Mouse (Mus musculus) intestine, postnatal 0 days (tissue): ENCODE measurements around the gene Slc25a22. TPM values are rescaled to one million over a fixed set of nuclear protein-coding genes. Genes with fewer than 3 reads are reported as not detected.

Experiments used
- ATAC-seq: fragments of 200-750 bp; cut with Nextera tagmentation; 2 replicates; pipeline ENCODE4 v1.8.0; 2017; ENCODE audit warnings: mild to moderate bottlenecking, moderate TSS enrichment, moderate library complexity
- H3K27ac ChIP-seq: fragments of 300-500 bp; sonication (generic); 2 replicates; pipeline ENCODE4 v1.5.1; 2014; ENCODE audit warnings: mild to moderate bottlenecking, low read depth, low read length, moderate library complexity
- H3K27me3 ChIP-seq: fragments of 300-500 bp; sonication (generic); replicated peaks from 2 replicates; pipeline ENCODE4 v1.6.1; 2014; ENCODE audit warnings: low read length, mixed read lengths; ENCODE audit not compliant: control insufficient read depth, insufficient read depth
- H3K36me3 ChIP-seq: fragments of 300-500 bp; sonication (generic); 2 replicates; pipeline ENCODE4 v1.6.1; 2014; ENCODE audit warnings: mild to moderate bottlenecking, moderate library complexity; ENCODE audit not compliant: control insufficient read depth, insufficient read depth
- H3K4me1 ChIP-seq: fragments of 300-500 bp; sonication (generic); replicated peaks from 2 replicates; pipeline ENCODE4 v1.6.1; 2014; ENCODE audit warnings: antibody characterized with exemption, low read length, mixed read lengths; ENCODE audit not compliant: control insufficient read depth, insufficient read depth
- H3K4me2 ChIP-seq: fragments of 300-500 bp; sonication (generic); replicated peaks from 2 replicates; pipeline ENCODE4 v1.6.1; 2014; ENCODE audit warnings: low read depth, mild to moderate bottlenecking, moderate library complexity
- H3K4me3 ChIP-seq: fragments of 300-500 bp; sonication (generic); 2 replicates; pipeline ENCODE4 v1.5.1; 2014; ENCODE audit warnings: low read depth, low read length
- H3K9ac ChIP-seq: fragments of 300-500 bp; sonication (generic); 2 replicates; pipeline ENCODE4 v1.6.1; 2014; ENCODE audit warnings: mild to moderate bottlenecking, low read depth, low read length
- H3K9me3 ChIP-seq: fragments of 300-500 bp; sonication (generic); 2 replicates; pipeline ENCODE4 v1.6.1; 2016; ENCODE audit warnings: mixed run types; ENCODE audit not compliant: control insufficient read depth
- CTCF ChIP-seq: sonication (generic); IDR thresholded peaks from 2 replicates; pipeline ENCODE4 v1.5.1; 2016; ENCODE audit warnings: low read depth, mild to moderate bottlenecking, control low read depth, antibody characterized with exemption, moderate library complexity
- WGBS: fragments of 180-500 bp; shearing (Covaris S2); extraction: QIAGEN DNeasy Blood & Tissue Kit; methylation state at CpG from one replicate; pipeline ENCODE4 v1.1.7; 2014; 5-methylcytosine and 5-hydroxymethylcytosine counted together
- polyA plus RNA-seq: library from polyadenylated mRNA; unstranded; fragments of >200 nt; fragmentation: Nextera tagmentation; extraction: Ambion mirVana; gene quantifications from 2 replicates; pipeline ENCODE4 v1.2.1, GENCODE M21; 2015

Slc25a22 gene
- polyA plus RNA-seq, 1 experiment from 2014 or later = 67.7 TPM

- no peak for TF ChIP-seq CTCF
- Histone ChIP-seq H3K36me3 (peaks cover 24% of the 10 kb centered on the region), H3K9me3 (no peaks in the 10 kb centered on the region), H3K9ac (peak overlapping the region; percentile 66; the same call in 1 of the 2 replicates), H3K27ac (0 out of 2 replicates have a peak overlapping the region, but pooled peaks have one; percentile 57), H3K4me1 (no peaks in the 10 kb centered on the region), H3K27me3 (peaks cover 11% of the 10 kb centered on the region), H3K4me2 (peak overlapping the region; percentile 89), H3K4me3 (peak overlapping the region; percentile 53)
- 19% methylated on average over 5 of the region's 5 CpGs for WGBS
- ATAC-seq = no peak
Measured at GRCm38 (mm10) chr7:141462333-141462821, 24.7 kb upstream of the Slc25a22 start.

- peak overlapping the region; percentile 66 for H3K9ac ChIP-seq
- 2% methylated on average over 58 of the region's 59 CpGs for WGBS
- no peaks in the 10 kb centered on the region for H3K4me1 ChIP-seq
- peaks cover 27% of the 10 kb centered on the region for H3K36me3 ChIP-seq
- no peaks in the 10 kb centered on the region for H3K9me3 ChIP-seq
- TF ChIP-seq CTCF = peak; percentile 57
- H3K27me3 ChIP-seq = peaks cover 11% of the 10 kb centered on the region
- H3K4me2 ChIP-seq = peak overlapping the region; percentile 89
- ATAC-seq = peak; percentile 16; the same call in 1 of the 2 replicates
- H3K4me3 ChIP-seq = peak overlapping the region; percentile 53
- peak overlapping the region; percentile 57; the same call in 1 of the 2 replicates for H3K27ac ChIP-seq
Measured at GRCm38 (mm10) chr7:141461521-141462332, 24.0 kb upstream of the Slc25a22 start.

- peak within 1 kb of the TSS; percentile 89 for H3K4me2 ChIP-seq
- H3K4me1 ChIP-seq = no peaks in the 10 kb centered on the region; the same call in 1 of the 2 replicates
- H3K9me3 ChIP-seq = no peaks in the 10 kb centered on the region
- H3K36me3 ChIP-seq = peaks cover 27% of the 10 kb centered on the region
- no peak for ATAC-seq
- 48% methylated on average over 15 of the region's 15 CpGs for WGBS
- H3K27ac ChIP-seq = peak within 1 kb of the TSS; percentile 57; the same call in 1 of the 2 replicates
- no peak for TF ChIP-seq CTCF
- H3K9ac ChIP-seq = peak within 1 kb of the TSS; percentile 66
- peaks cover 11% of the 10 kb centered on the region for H3K27me3 ChIP-seq
- peak within 1 kb of the TSS; percentile 53 for H3K4me3 ChIP-seq
Measured at GRCm38 (mm10) chr7:141460391-141461113, 22.9 kb upstream of the Slc25a22 start, which contains the start of gene Cracr2b. Gene Cracr2b (plus strand): TSS chr7:141461094.

GRCm38 (mm10) chr7:141460001-141460390, 22.3 kb upstream of the Slc25a22 start:
- no peak overlapping the region for H3K27ac ChIP-seq
- 54% methylated on average over 5 of the region's 5 CpGs for whole genome bisulfite sequencing

GRCm38 (mm10) chr7:141459301-141459711, 21.6 kb upstream of the Slc25a22 start:
- Histone ChIP-seq H3K4me3 (no peak overlapping the region), H3K4me1 (no peaks in the 10 kb centered on the region; the same call in 1 of the 2 replicates), H3K27ac (no peak overlapping the region), H3K9me3 (no peaks in the 10 kb centered on the region), H3K4me2 (no peak overlapping the region), H3K36me3 (peaks cover 27% of the 10 kb centered on the region), H3K27me3 (peaks cover 2% of the 10 kb centered on the region), H3K9ac (no peak overlapping the region)
- 93% methylated on average over 17 of the region's 17 CpGs for WGBS
- ATAC-seq = no peak
- no peak for TF ChIP-seq CTCF

More at GRCm38 (mm10) chr7:141460001-141460390, 22.3 kb upstream of the Slc25a22 start:
- Histone ChIP-seq H3K4me3 (no peak overlapping the region), H3K27me3 (peaks cover 9% of the 10 kb centered on the region), H3K9ac (no peak overlapping the region), H3K9me3 (no peaks in the 10 kb centered on the region), H3K4me1 (no peaks in the 10 kb centered on the region; the same call in 1 of the 2 replicates), H3K36me3 (peaks cover 27% of the 10 kb centered on the region), H3K4me2 (no peak overlapping the region)
- no peak for ATAC-seq
- no peak for TF ChIP-seq CTCF

GRCm38 (mm10) chr7:141458661-141459060, 21.0 kb upstream of the Slc25a22 start:
- Histone ChIP-seq H3K9me3 (no peaks in the 10 kb centered on the region), H3K36me3 (peaks cover 27% of the 10 kb centered on the region), H3K4me1 (no peaks in the 10 kb centered on the region; the same call in 1 of the 2 replicates), H3K4me2 (no peak overlapping the region), H3K27ac (no peak overlapping the region), H3K27me3 (no peaks in the 10 kb centered on the region), H3K4me3 (no peak overlapping the region), H3K9ac (no peak overlapping the region)
- no peak for ATAC-seq
- TF ChIP-seq CTCF = no peak
- WGBS = 89% methylated on average over 11 of the region's 11 CpGs
